Comparison of ENCODE assay signal across 15 mouse cellular contexts in genomic region chr5:103021479-103021878, GRCm38 (mm10).
DNase-seq lines count a peak whose midpoint lies in the region; ATAC-seq lines count a peak whose summit lies in the region.
"Had no signal": no experiment of that assay in that cellular context is flagged by ENCODE, and none has a peak within 500 bp of the region (broad histone marks: within the 10 kb centered on the region; RNA-seq: fewer than 3 reads in every experiment).

No protein-coding gene starts in this region.

- peak; percentile 73 to 78 for DNase-seq in cerebellum, postnatal 10 days
- DNase-seq in cerebellum, postnatal 4 days (ENCODE audit: low spot score in 2 of 2) = no peak
- DNase-seq in ovary, postnatal 14 days (ENCODE audit: low spot score) = peak; percentile 4
- DNase-seq in ovary, postnatal 36 days (ENCODE audit: low spot score) = no peak
- no peak for DNase-seq in adipocyte (ENCODE audit: low spot score)
- DNase-seq in spleen, adult 12 weeks (ENCODE audit: low spot score) = no peak
- DNase-seq in T-cell, adult 2 months (ENCODE audit: low spot score) = no peak
- DNase-seq: gastrocnemius, postnatal 10 days; heart, postnatal 36 days; kidney, adult 9 months; liver, embryonic 13.5 days; lung, postnatal 36 days had no signal

- ATAC-seq in hindbrain, embryonic 15.5 days (ENCODE audit: low FRiP score, low read depth) = peak; percentile 65; the same call in 1 of the 2 replicates

- H3K4me1 ChIP-seq in hindbrain, embryonic 15.5 days (replicated peaks) = peaks cover 29% of the 10 kb centered on the region
- H3K4me1 ChIP-seq: liver, embryonic 13.5 days had no signal

- no peaks in the 10 kb centered on the region for H3K9me3 ChIP-seq in hindbrain, embryonic 15.5 days
- H3K9me3 ChIP-seq: heart, embryonic 10.5 days had no signal

- no peak overlapping the region for H3K9ac ChIP-seq in hindbrain, embryonic 15.5 days
- H3K9ac ChIP-seq: liver, embryonic 13.5 days had no signal

- H3K4me3 ChIP-seq in hindbrain, embryonic 15.5 days = no peak overlapping the region
- H3K4me3 ChIP-seq: heart, embryonic 10.5 days; liver, embryonic 13.5 days had no signal

- no peaks in the 10 kb centered on the region for H3K36me3 ChIP-seq in hindbrain, embryonic 15.5 days
- H3K36me3 ChIP-seq: G1E; heart, embryonic 10.5 days; liver, embryonic 13.5 days had no signal

- peak overlapping the region; percentile 58 for H3K27ac ChIP-seq in hindbrain, embryonic 15.5 days (replicated peaks)
- H3K27ac ChIP-seq: heart, embryonic 10.5 days; liver, embryonic 13.5 days had no signal

- no peaks in the 10 kb centered on the region for H3K27me3 ChIP-seq in hindbrain, embryonic 15.5 days
- H3K27me3 ChIP-seq: liver, embryonic 13.5 days had no signal

- 52% methylated on average over 8 of the region's 8 CpGs for WGBS in hindbrain, embryonic 15.5 days

- H3K4me2 ChIP-seq in hindbrain, embryonic 15.5 days = no peak overlapping the region
- H3K4me2 ChIP-seq: liver, embryonic 13.5 days had no signal

Comparison
In these comparisons a context has a peak if more than half of its experiments do, and no peak if none do; other contexts are left out.
1. DNase-seq: peak in cerebellum, postnatal 10 days (2 of 2) and ovary, postnatal 14 days (single experiment); none in cerebellum, postnatal 4 days (0 of 2), ovary, postnatal 36 days (single experiment), adipocyte (single experiment), spleen, adult 12 weeks (single experiment) and T-cell, adult 2 months (single experiment).